In the genomic region with DNA sequence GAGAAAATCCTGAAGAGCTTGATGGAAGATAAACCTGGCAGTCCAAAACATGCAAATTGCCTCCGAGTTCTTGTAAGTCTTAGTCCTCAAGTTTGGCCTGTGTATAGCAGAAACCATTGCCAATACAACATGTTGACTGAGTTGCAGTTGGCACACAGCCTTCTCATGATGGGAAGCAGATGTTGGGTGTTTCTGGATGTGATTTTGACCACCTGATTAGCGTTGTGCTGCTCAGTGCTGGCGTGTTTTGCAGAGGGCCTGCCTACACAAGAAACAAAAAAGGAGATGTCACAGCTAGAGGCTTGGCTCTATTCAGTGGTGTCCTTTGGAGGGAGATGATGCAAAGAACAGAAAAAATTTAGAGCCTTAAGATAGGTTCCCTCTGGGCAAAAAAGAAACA, we compare ENCODE assay signal across 8 mouse cellular contexts.
DNase-seq lines count a peak whose midpoint lies in the region; ATAC-seq and TF ChIP-seq lines count a peak whose summit lies in the region.
"Had no signal": no experiment of that assay in that cellular context is flagged by ENCODE, and none has a peak within 500 bp of the region (broad histone marks: within the 10 kb centered on the region; RNA-seq: fewer than 3 reads in every experiment).

No protein-coding gene starts in this region.

- WGBS in midbrain, postnatal 0 days = 74% methylated on average over 3 of the region's 3 CpGs
- 76% methylated on average over 3 of the region's 3 CpGs for WGBS in midbrain, embryonic 14.5 days

- H3K4me2 ChIP-seq in midbrain, postnatal 0 days (ENCODE audit: low read depth, low read length, poor library complexity, severe bottlenecking) = no peak overlapping the region
- H3K4me2 ChIP-seq in midbrain, embryonic 14.5 days (ENCODE audit: low read length) = no peak overlapping the region
- H3K4me2 ChIP-seq: liver, embryonic 13.5 days had no signal

- TF ChIP-seq CTCF in midbrain, postnatal 0 days (IDR thresholded peaks at IDR 0.05) = no peak

- DNase-seq in midbrain, postnatal 0 days (ENCODE audit: low spot score) = peak; percentile 66
- no peak for DNase-seq in midbrain, embryonic 14.5 days
- peak; percentile 50 to 61 for DNase-seq in gastrocnemius, adult 8-10 months (ENCODE audit: low spot score in 2 of 2)
- DNase-seq in layer of hippocampus, adult 9-10 months (ENCODE audit: low spot score) = peak; percentile 6
- peak; percentile 5 for DNase-seq in right cerebral cortex, postnatal 14 days
- DNase-seq in thymus, postnatal 0 days (ENCODE audit: low spot score) = no peak
- no peak for DNase-seq in thymus, postnatal 4 days
- DNase-seq: liver, embryonic 13.5 days had no signal

- no peaks in the 10 kb centered on the region for H3K27me3 ChIP-seq in midbrain, postnatal 0 days (ENCODE audit: insufficient read depth, low read length)
- no peaks in the 10 kb centered on the region for H3K27me3 ChIP-seq in midbrain, embryonic 14.5 days (ENCODE audit: control insufficient read depth, insufficient read depth, low read length)
- H3K27me3 ChIP-seq: liver, embryonic 13.5 days had no signal

- no peaks in the 10 kb centered on the region for H3K9me3 ChIP-seq in midbrain, postnatal 0 days (ENCODE audit: low read length)
- no peaks in the 10 kb centered on the region for H3K9me3 ChIP-seq in midbrain, embryonic 14.5 days (ENCODE audit: control insufficient read depth, low read length)
- H3K9me3 ChIP-seq: liver, embryonic 13.5 days had no signal

- no peak; the same call in 1 of the 2 replicates for ATAC-seq in midbrain, postnatal 0 days (ENCODE audit: low FRiP score)
- ATAC-seq in midbrain, embryonic 14.5 days (ENCODE audit: low FRiP score, low TSS enrichment) = no peak

- H3K36me3 ChIP-seq in midbrain, postnatal 0 days (ENCODE audit: insufficient read depth, low read length) = no peaks in the 10 kb centered on the region
- no peaks in the 10 kb centered on the region for H3K36me3 ChIP-seq in midbrain, embryonic 14.5 days (ENCODE audit: control insufficient read depth, insufficient read depth, low read length)
- H3K36me3 ChIP-seq: liver, embryonic 13.5 days had no signal

- no peak overlapping the region for H3K4me3 ChIP-seq in midbrain, postnatal 0 days (ENCODE audit: low read depth, low read length)
- H3K4me3 ChIP-seq in midbrain, embryonic 14.5 days (replicated peaks; ENCODE audit: low read depth, low read length) = no peak overlapping the region
- H3K4me3 ChIP-seq: liver, embryonic 13.5 days had no signal

- H3K4me1 ChIP-seq in midbrain, postnatal 0 days (ENCODE audit: insufficient read depth, low read length) = no peaks in the 10 kb centered on the region
- no peaks in the 10 kb centered on the region for H3K4me1 ChIP-seq in midbrain, embryonic 14.5 days (ENCODE audit: control insufficient read depth, insufficient read depth, low read length)
- H3K4me1 ChIP-seq: liver, embryonic 13.5 days had no signal

- no peak overlapping the region for H3K9ac ChIP-seq in midbrain, postnatal 0 days (replicated peaks; ENCODE audit: low read length, poor library complexity, severe bottlenecking)
- H3K9ac ChIP-seq in midbrain, embryonic 14.5 days (replicated peaks; ENCODE audit: low read length) = no peak overlapping the region
- H3K9ac ChIP-seq: liver, embryonic 13.5 days had no signal

- no peak overlapping the region for H3K27ac ChIP-seq in midbrain, postnatal 0 days (ENCODE audit: low read depth, low read length)
- no peak overlapping the region for H3K27ac ChIP-seq in midbrain, embryonic 14.5 days (replicated peaks; ENCODE audit: low read depth, low read length)
- H3K27ac ChIP-seq: liver, embryonic 13.5 days had no signal

Comparison
In these comparisons a context has a peak if more than half of its experiments do, and no peak if none do; other contexts are left out.
1. DNase-seq: peak in midbrain, postnatal 0 days (single experiment), gastrocnemius, adult 8-10 months (2 of 2), layer of hippocampus, adult 9-10 months (single experiment) and right cerebral cortex, postnatal 14 days (single experiment); none in midbrain, embryonic 14.5 days (single experiment), thymus, postnatal 0 days (single experiment) and thymus, postnatal 4 days (single experiment).